Comparison of ENCODE assay signal across 17 mouse cellular contexts in genomic region chr6:142550871-142551270, GRCm38 (mm10). TPM values are rescaled to one million over a fixed set of nuclear protein-coding genes. Genes with fewer than 3 reads are reported as not detected.
DNase-seq lines count a peak whose midpoint lies in the region; ATAC-seq lines count a peak whose summit lies in the region.
"Had no signal": no experiment of that assay in that cellular context is flagged by ENCODE, and none has a peak within 500 bp of the region (broad histone marks: within the 10 kb centered on the region; RNA-seq: fewer than 3 reads in every experiment).

No protein-coding gene starts in this region.

- no peak overlapping the region for H3K27ac ChIP-seq in embryonic facial prominence, embryonic 14.5 days (replicated peaks; ENCODE audit: low read depth, low read length)
- H3K27ac ChIP-seq in embryonic facial prominence, embryonic 10.5 days (replicated peaks), result no peak overlapping the region
- H3K27ac ChIP-seq in kidney, embryonic 16.5 days (ENCODE audit: low read length), result peak overlapping the region; percentile 88
- peak overlapping the region; percentile 68 for H3K27ac ChIP-seq in lung, embryonic 16.5 days (ENCODE audit: low read length)
- H3K27ac ChIP-seq: heart, embryonic 15.5 days; hindbrain, embryonic 13.5 days had no signal

- peak; percentile 23 for DNase-seq in embryonic facial prominence, embryonic 14.5 days (ENCODE audit: low spot score)
- no peak for DNase-seq in embryonic facial prominence, embryonic 10.5 days (ENCODE audit: low spot score)
- no peak for DNase-seq in kidney, adult 8-10 months
- DNase-seq in lung, postnatal 14 days, result no peak
- DNase-seq in right cerebral cortex, postnatal 14 days, result no peak
- DNase-seq: cerebellum, adult 2 months; forebrain, postnatal 0 days; gastrocnemius, postnatal 14 days; layer of hippocampus, postnatal 36 days; right cerebral cortex, postnatal 4 days had no signal

- H3K9ac ChIP-seq in embryonic facial prominence, embryonic 14.5 days (ENCODE audit: low read depth, low read length), result no peak overlapping the region
- H3K9ac ChIP-seq in kidney, embryonic 16.5 days (replicated peaks; ENCODE audit: low read length), result no peak overlapping the region
- no peak overlapping the region for H3K9ac ChIP-seq in lung, embryonic 16.5 days (ENCODE audit: low read length)
- H3K9ac ChIP-seq: forebrain, postnatal 0 days; heart, embryonic 15.5 days; hindbrain, embryonic 13.5 days had no signal

- H3K27me3 ChIP-seq in embryonic facial prominence, embryonic 14.5 days (replicated peaks; ENCODE audit: control insufficient read depth, insufficient read depth, low read length), result no peaks in the 10 kb centered on the region
- H3K27me3 ChIP-seq in embryonic facial prominence, embryonic 10.5 days (replicated peaks; ENCODE audit: low read depth, poor library complexity, severe bottlenecking), result no peaks in the 10 kb centered on the region
- H3K27me3 ChIP-seq in kidney, embryonic 16.5 days (ENCODE audit: insufficient read depth, low read length), result no peaks in the 10 kb centered on the region
- H3K27me3 ChIP-seq in lung, embryonic 16.5 days (ENCODE audit: control insufficient read depth, insufficient read depth, low read depth, low read length), result no peaks in the 10 kb centered on the region
- H3K27me3 ChIP-seq: heart, embryonic 15.5 days; hindbrain, embryonic 13.5 days had no signal

- WGBS in embryonic facial prominence, embryonic 14.5 days, result 48% methylated on average over 4 of the region's 4 CpGs
- 63% methylated on average over 4 of the region's 4 CpGs for WGBS in embryonic facial prominence, embryonic 10.5 days
- 19% methylated on average over 4 of the region's 4 CpGs for WGBS in kidney, embryonic 16.5 days
- 32% methylated on average over 4 of the region's 4 CpGs for WGBS in lung, embryonic 16.5 days

- no peak overlapping the region for H3K4me3 ChIP-seq in embryonic facial prominence, embryonic 14.5 days (ENCODE audit: low read depth, low read length)
- H3K4me3 ChIP-seq in embryonic facial prominence, embryonic 10.5 days, result no peak overlapping the region
- H3K4me3 ChIP-seq in kidney, embryonic 16.5 days (ENCODE audit: low read length), result no peak overlapping the region
- no peak overlapping the region for H3K4me3 ChIP-seq in lung, embryonic 16.5 days (ENCODE audit: low read length)
- H3K4me3 ChIP-seq: heart, embryonic 15.5 days; hindbrain, embryonic 13.5 days; myocyte had no signal

- ATAC-seq in embryonic facial prominence, embryonic 14.5 days (ENCODE audit: low read depth), result no peak
- peak; percentile 27; the same call in 1 of the 2 replicates for ATAC-seq in kidney, embryonic 16.5 days (ENCODE audit: low FRiP score, low TSS enrichment)
- ATAC-seq in lung, embryonic 16.5 days (ENCODE audit: low read depth), result peak; percentile 69
- no peak for ATAC-seq in granulocyte monocyte progenitor cell, adult 5-6 weeks (replicated peaks; ENCODE audit: poor library complexity, severe bottlenecking)
- ATAC-seq: forebrain, postnatal 0 days; midbrain, embryonic 16.5 days had no signal

- no peaks in the 10 kb centered on the region for H3K9me3 ChIP-seq in embryonic facial prominence, embryonic 14.5 days (ENCODE audit: control insufficient read depth, low read length)
- no peaks in the 10 kb centered on the region for H3K9me3 ChIP-seq in embryonic facial prominence, embryonic 10.5 days
- H3K9me3 ChIP-seq in kidney, embryonic 16.5 days (ENCODE audit: low read length), result no peaks in the 10 kb centered on the region
- H3K9me3 ChIP-seq in lung, embryonic 16.5 days (ENCODE audit: control insufficient read depth, low read length), result no peaks in the 10 kb centered on the region
- H3K9me3 ChIP-seq: heart, embryonic 15.5 days; hindbrain, embryonic 13.5 days had no signal

- no peaks in the 10 kb centered on the region for H3K4me1 ChIP-seq in embryonic facial prominence, embryonic 14.5 days (ENCODE audit: control insufficient read depth, insufficient read depth, low read length)
- H3K4me1 ChIP-seq in embryonic facial prominence, embryonic 10.5 days, result no peaks in the 10 kb centered on the region
- H3K4me1 ChIP-seq in kidney, embryonic 16.5 days (ENCODE audit: insufficient read depth, low read length), result peaks cover 14% of the 10 kb centered on the region
- peaks cover 6% of the 10 kb centered on the region for H3K4me1 ChIP-seq in lung, embryonic 16.5 days (replicated peaks; ENCODE audit: control insufficient read depth, insufficient read depth, low read length)
- H3K4me1 ChIP-seq: hindbrain, embryonic 13.5 days had no signal

- no peak overlapping the region for H3K4me2 ChIP-seq in embryonic facial prominence, embryonic 14.5 days (ENCODE audit: low read depth, low read length)
- H3K4me2 ChIP-seq in kidney, embryonic 16.5 days (replicated peaks; ENCODE audit: low read depth, low read length), result no peak overlapping the region
- H3K4me2 ChIP-seq in lung, embryonic 16.5 days (ENCODE audit: low read depth, low read length), result no peak overlapping the region
- H3K4me2 ChIP-seq: heart, embryonic 15.5 days; hindbrain, embryonic 13.5 days had no signal

- no peaks in the 10 kb centered on the region for H3K36me3 ChIP-seq in embryonic facial prominence, embryonic 14.5 days (ENCODE audit: control insufficient read depth, insufficient read depth, low read length)
- no peaks in the 10 kb centered on the region for H3K36me3 ChIP-seq in embryonic facial prominence, embryonic 10.5 days (replicated peaks)
- no peaks in the 10 kb centered on the region for H3K36me3 ChIP-seq in kidney, embryonic 16.5 days (ENCODE audit: insufficient read depth, low read length)
- H3K36me3 ChIP-seq in lung, embryonic 16.5 days (ENCODE audit: control insufficient read depth, insufficient read depth, low read length), result no peaks in the 10 kb centered on the region
- H3K36me3 ChIP-seq: heart, embryonic 15.5 days; hindbrain, embryonic 13.5 days had no signal

RNA-seq across cellular contexts. Expression of gene Kcnj8, which starts 20.5 kb away (rescaled TPM):
- polyA plus RNA-seq in embryonic facial prominence, embryonic 14.5 days (2014; fragmentation: Nextera tagmentation; extraction: Ambion mirVana), result 16.8 and 21.0 TPM in 2 replicates
- polyA plus RNA-seq in embryonic facial prominence, embryonic 10.5 days (2016; fragmentation: Nextera tagmentation; extraction: Ambion mirVana), result 0.59 and 1.00 TPM in 2 replicates
- 25.2 and 29.4 TPM in 2 replicates for polyA plus RNA-seq in kidney, embryonic 16.5 days (2015; fragmentation: Nextera tagmentation; extraction: Ambion mirVana)
- polyA plus RNA-seq in lung, embryonic 16.5 days (2015; fragmentation: Nextera tagmentation; extraction: Ambion mirVana), result 17.8 and 18.8 TPM in 2 replicates
- not detected in 2 replicates for total RNA-seq in granulocyte monocyte progenitor cell, adult 5-6 weeks (2014; fragmentation: Nextera tagmentation)
- total RNA-seq in granulocyte monocyte progenitor cell, adult 5-6 weeks (2017), result not detected in 2 replicates

RNA-seq across cellular contexts. Expression of gene Ldhb, which starts 43.1 kb away (rescaled TPM):
- 218 and 247 TPM in 2 replicates for polyA plus RNA-seq in embryonic facial prominence, embryonic 14.5 days (2014; fragmentation: Nextera tagmentation; extraction: Ambion mirVana)
- 545 and 577 TPM in 2 replicates for polyA plus RNA-seq in embryonic facial prominence, embryonic 10.5 days (2016; fragmentation: Nextera tagmentation; extraction: Ambion mirVana)
- polyA plus RNA-seq in kidney, embryonic 16.5 days (2015; fragmentation: Nextera tagmentation; extraction: Ambion mirVana), result 945 and 1,022 TPM in 2 replicates
- 226 and 231 TPM in 2 replicates for polyA plus RNA-seq in lung, embryonic 16.5 days (2015; fragmentation: Nextera tagmentation; extraction: Ambion mirVana)
- total RNA-seq in granulocyte monocyte progenitor cell, adult 5-6 weeks (2014; fragmentation: Nextera tagmentation), result 64.1 and 67.3 TPM in 2 replicates
- 41.2 and 42.4 TPM in 2 replicates for total RNA-seq in granulocyte monocyte progenitor cell, adult 5-6 weeks (2017)

Comparison
In these comparisons a context has a peak if more than half of its experiments do, and no peak if none do; other contexts are left out.
1. ATAC-seq: peak in kidney, embryonic 16.5 days (single experiment) and lung, embryonic 16.5 days (single experiment); none in embryonic facial prominence, embryonic 14.5 days (single experiment) and granulocyte monocyte progenitor cell, adult 5-6 weeks (single experiment).
2. H3K27ac ChIP-seq: peak in kidney, embryonic 16.5 days (single experiment) and lung, embryonic 16.5 days (single experiment); none in embryonic facial prominence, embryonic 14.5 days (single experiment) and embryonic facial prominence, embryonic 10.5 days (single experiment).